Mouse (Mus musculus) ES-Bruce4 (cell line): ENCODE measurements at regions not wholly inside any gene's neighbourhood (a gene's known extent, or its start where the extent isn't known, plus 50 kb on each side); places are given as distances from the start of the nearest gene placed in this dataset.

Experiments used
- CTCF ChIP-seq: IDR thresholded peaks from one replicate; pipeline ENCODE4 v1.8.1; 2011; ENCODE audit warnings: low read depth, low read length
- EP300 ChIP-seq: IDR thresholded peaks from 2 replicates; pipeline ENCODE4 v1.6.1; 2011; ENCODE audit warnings: low read depth, low read length; ENCODE audit not compliant: insufficient read depth

GRCm38 (mm10) chr12:112299089-112299488 is 153.1 kb downstream of the Kif26a start:
- TF ChIP-seq CTCF: no peak
- no peak for TF ChIP-seq EP300
